Mouse (Mus musculus): Measurements from ENCODE around the gene Tcf12. TPM values are rescaled to one million over a fixed set of nuclear protein-coding genes. Genes with fewer than 3 reads are reported as not detected.

The Tcf12 gene
- total and polyA plus RNA-seq, 2 experiments = 18.4 to 19.2 TPM

- no peak overlapping the region for H3K4me3 ChIP-seq (ENCODE audit: insufficient read depth, low read depth, low read length)
- TF ChIP-seq POLR2A (IDR thresholded peaks at IDR 0.05; ENCODE audit: extremely low read depth, insufficient read depth, low read length) (no peak), CTCF (IDR thresholded peaks at IDR 0.05; ENCODE audit: low read depth, low read length) (no peak)
- H3K27ac ChIP-seq (replicated peaks; ENCODE audit: insufficient read depth, low read depth, low read length) = no peak overlapping the region
- DNase-seq (ENCODE audit: extremely low read depth, low read depth, low spot score) = no peak
- WGBS = 81% methylated on average over 2 of the region's 2 CpGs
- H3K9ac ChIP-seq (ENCODE audit: low read depth, low read length) = no peak overlapping the region
- no peaks in the 10 kb centered on the region; the same call in 1 of the 2 replicates for H3K36me3 ChIP-seq (ENCODE audit: control insufficient read depth, insufficient read depth, low read length)
- no peaks in the 10 kb centered on the region for H3K27me3 ChIP-seq (ENCODE audit: control insufficient read depth, insufficient read depth, low read length)
- H3K4me1 ChIP-seq (ENCODE audit: control insufficient read depth, insufficient read depth, low read length) = peaks cover 2% of the 10 kb centered on the region; the same call in 1 of the 2 replicates
- H3K79me2 ChIP-seq (ENCODE audit: control insufficient read depth, insufficient read depth, low read length) = peaks cover 29% of the 10 kb centered on the region; the same call in 1 of the 2 replicates
These were observed 13.6 kb downstream of the Tcf12 start for GRCm38 (mm10) chr9:72098056-72098455.

GRCm38 (mm10) chr9:72097083-72097482 lies 14.6 kb downstream of the Tcf12 start:
- H3K79me2 ChIP-seq (ENCODE audit: control insufficient read depth, insufficient read depth, low read length) = peaks cover 33% of the 10 kb centered on the region; the same call in 1 of the 2 replicates
- no peak overlapping the region for H3K27ac ChIP-seq (replicated peaks; ENCODE audit: insufficient read depth, low read depth, low read length)
- H3K36me3 ChIP-seq (ENCODE audit: control insufficient read depth, insufficient read depth, low read length) = no peaks in the 10 kb centered on the region; the same call in 1 of the 2 replicates
- no peak for DNase-seq (ENCODE audit: extremely low read depth, low read depth, low spot score)
- H3K4me3 ChIP-seq (ENCODE audit: insufficient read depth, low read depth, low read length) = no peak overlapping the region
- WGBS = 88% methylated on average over 2 of the region's 2 CpGs
- no peak overlapping the region for H3K9ac ChIP-seq (ENCODE audit: low read depth, low read length)
- H3K27me3 ChIP-seq (ENCODE audit: control insufficient read depth, insufficient read depth, low read length) = no peaks in the 10 kb centered on the region
- no peak for TF ChIP-seq CTCF (IDR thresholded peaks at IDR 0.05; ENCODE audit: low read depth, low read length)
- no peak for TF ChIP-seq POLR2A (IDR thresholded peaks at IDR 0.05; ENCODE audit: extremely low read depth, insufficient read depth, low read length)
- H3K4me1 ChIP-seq (ENCODE audit: control insufficient read depth, insufficient read depth, low read length) = peaks cover 2% of the 10 kb centered on the region; the same call in 1 of the 2 replicates

GRCm38 (mm10) chr9:72094675-72095074 lies 17.0 kb downstream of the Tcf12 start:
- WGBS = 89% methylated on average over 5 of the region's 5 CpGs
- no peak overlapping the region for H3K9ac ChIP-seq (ENCODE audit: low read depth, low read length)
- H3K36me3 ChIP-seq (ENCODE audit: control insufficient read depth, insufficient read depth, low read length) = no peaks in the 10 kb centered on the region
- TF ChIP-seq CTCF (IDR thresholded peaks at IDR 0.05; ENCODE audit: low read depth, low read length) = peak; percentile 25
- TF ChIP-seq POLR2A (IDR thresholded peaks at IDR 0.05; ENCODE audit: extremely low read depth, insufficient read depth, low read length) = no peak
- H3K4me1 ChIP-seq (ENCODE audit: control insufficient read depth, insufficient read depth, low read length) = no peaks in the 10 kb centered on the region; the same call in 1 of the 2 replicates
- H3K4me3 ChIP-seq (ENCODE audit: insufficient read depth, low read depth, low read length) = no peak overlapping the region
- H3K27ac ChIP-seq (replicated peaks; ENCODE audit: insufficient read depth, low read depth, low read length) = no peak overlapping the region
- no peaks in the 10 kb centered on the region for H3K27me3 ChIP-seq (ENCODE audit: control insufficient read depth, insufficient read depth, low read length)
- DNase-seq (ENCODE audit: extremely low read depth, low read depth, low spot score) = no peak
- H3K79me2 ChIP-seq (ENCODE audit: control insufficient read depth, insufficient read depth, low read length) = peaks cover 27% of the 10 kb centered on the region; the same call in 1 of the 2 replicates

- Histone ChIP-seq H3K4me3 (ENCODE audit: insufficient read depth, low read depth, low read length) (no peak overlapping the region), H3K4me1 (ENCODE audit: control insufficient read depth, insufficient read depth, low read length) (no peaks in the 10 kb centered on the region; the same call in 1 of the 2 replicates), H3K27ac (replicated peaks; ENCODE audit: insufficient read depth, low read depth, low read length) (no peak overlapping the region), H3K79me2 (ENCODE audit: control insufficient read depth, insufficient read depth, low read length) (peaks cover 24% of the 10 kb centered on the region; the same call in 1 of the 2 replicates), H3K9ac (ENCODE audit: low read depth, low read length) (no peak overlapping the region), H3K27me3 (ENCODE audit: control insufficient read depth, insufficient read depth, low read length) (no peaks in the 10 kb centered on the region), H3K36me3 (ENCODE audit: control insufficient read depth, insufficient read depth, low read length) (no peaks in the 10 kb centered on the region)
- WGBS = 86% methylated on average over 1 of the region's 1 CpGs
- peak; percentile 66 for DNase-seq (ENCODE audit: extremely low read depth, low read depth, low spot score)
- TF ChIP-seq POLR2A (IDR thresholded peaks at IDR 0.05; ENCODE audit: extremely low read depth, insufficient read depth, low read length) (no peak), CTCF (IDR thresholded peaks at IDR 0.05; ENCODE audit: low read depth, low read length) (no peak)
These were observed 19.5 kb downstream of the Tcf12 start for GRCm38 (mm10) chr9:72092191-72092590.

- DNase-seq (ENCODE audit: extremely low read depth, low read depth, low spot score) = no peak
- no peak overlapping the region for H3K9ac ChIP-seq (ENCODE audit: low read depth, low read length)
- no peaks in the 10 kb centered on the region for H3K36me3 ChIP-seq (ENCODE audit: control insufficient read depth, insufficient read depth, low read length)
- no peak for TF ChIP-seq CTCF (IDR thresholded peaks at IDR 0.05; ENCODE audit: low read depth, low read length)
- TF ChIP-seq POLR2A (IDR thresholded peaks at IDR 0.05; ENCODE audit: extremely low read depth, insufficient read depth, low read length) = no peak
- no peak overlapping the region for H3K27ac ChIP-seq (replicated peaks; ENCODE audit: insufficient read depth, low read depth, low read length)
- H3K4me3 ChIP-seq (ENCODE audit: insufficient read depth, low read depth, low read length) = no peak overlapping the region
- H3K27me3 ChIP-seq (ENCODE audit: control insufficient read depth, insufficient read depth, low read length) = no peaks in the 10 kb centered on the region
- 80% methylated on average over 3 of the region's 3 CpGs for WGBS
- H3K4me1 ChIP-seq (ENCODE audit: control insufficient read depth, insufficient read depth, low read length) = peaks cover 3% of the 10 kb centered on the region; the same call in 1 of the 2 replicates
- H3K79me2 ChIP-seq (ENCODE audit: control insufficient read depth, insufficient read depth, low read length) = peaks cover 21% of the 10 kb centered on the region; the same call in 1 of the 2 replicates
These were observed 22.6 kb downstream of the Tcf12 start for GRCm38 (mm10) chr9:72088893-72089611.

- H3K4me3 ChIP-seq (ENCODE audit: insufficient read depth, low read depth, low read length) = no peak overlapping the region
- H3K27ac ChIP-seq (replicated peaks; ENCODE audit: insufficient read depth, low read depth, low read length) = no peak overlapping the region
- no peak overlapping the region for H3K9ac ChIP-seq (ENCODE audit: low read depth, low read length)
- no peaks in the 10 kb centered on the region for H3K36me3 ChIP-seq (ENCODE audit: control insufficient read depth, insufficient read depth, low read length)
- TF ChIP-seq CTCF (IDR thresholded peaks at IDR 0.05; ENCODE audit: low read depth, low read length) (no peak), POLR2A (IDR thresholded peaks at IDR 0.05; ENCODE audit: extremely low read depth, insufficient read depth, low read length) (no peak)
- H3K27me3 ChIP-seq (ENCODE audit: control insufficient read depth, insufficient read depth, low read length) = no peaks in the 10 kb centered on the region
- WGBS = 83% methylated on average over 3 of the region's 3 CpGs
- peaks cover 3% of the 10 kb centered on the region; the same call in 1 of the 2 replicates for H3K4me1 ChIP-seq (ENCODE audit: control insufficient read depth, insufficient read depth, low read length)
- no peak for DNase-seq (ENCODE audit: extremely low read depth, low read depth, low spot score)
- peaks cover 18% of the 10 kb centered on the region; the same call in 1 of the 2 replicates for H3K79me2 ChIP-seq (ENCODE audit: control insufficient read depth, insufficient read depth, low read length)
These were observed 26.7 kb downstream of the Tcf12 start for GRCm38 (mm10) chr9:72085017-72085416.
